Mouse (Mus musculus) kidney, embryonic 15.5 days (tissue): ENCODE measurements around the gene Rsf1. TPM values are rescaled to one million over a fixed set of nuclear protein-coding genes. Genes with fewer than 3 reads are reported as not detected.

Experiments
- ATAC-seq: fragments of 200-750 bp; cut with Nextera tagmentation; replicated peaks from 2 replicates; pipeline ENCODE4 v1.8.0; 2017; ENCODE audit warnings: moderate TSS enrichment; ENCODE audit not compliant: low FRiP score
- H3K27ac ChIP-seq: fragments of 300-500 bp; sonication (generic); 2 replicates; pipeline ENCODE4 v1.5.1; 2015; ENCODE audit warnings: mild to moderate bottlenecking, inconsistent platforms
- H3K27me3 ChIP-seq: fragments of 300-500 bp; sonication (generic); 2 replicates; pipeline ENCODE4 v1.6.1; 2015; ENCODE audit warnings: inconsistent platforms
- H3K36me3 ChIP-seq: fragments of 300-500 bp; sonication (generic); 2 replicates; pipeline ENCODE4 v1.6.1; 2015; ENCODE audit warnings: inconsistent platforms
- H3K4me1 ChIP-seq: fragments of 300-500 bp; sonication (generic); 2 replicates; pipeline ENCODE4 v1.6.1; 2015; ENCODE audit warnings: inconsistent platforms
- H3K4me2 ChIP-seq: fragments of 300-500 bp; sonication (generic); 2 replicates; pipeline ENCODE4 v1.6.1; 2015; ENCODE audit warnings: moderate library complexity, mild to moderate bottlenecking, inconsistent platforms
- H3K4me3 ChIP-seq: fragments of 300-500 bp; sonication (generic); replicated peaks from 2 replicates; pipeline ENCODE4 v1.5.1; 2015; ENCODE audit warnings: mild to moderate bottlenecking, inconsistent platforms
- H3K9ac ChIP-seq: fragments of 300-500 bp; sonication (generic); 2 replicates; pipeline ENCODE4 v1.6.1; 2015; ENCODE audit warnings: mild to moderate bottlenecking, inconsistent platforms
- H3K9me3 ChIP-seq: fragments of 300-500 bp; sonication (generic); replicated peaks from 2 replicates; pipeline ENCODE4 v1.6.1; 2016; ENCODE audit warnings: inconsistent platforms
- WGBS: fragments of 180-500 bp; shearing (Covaris S2); methylation state at CpG from one replicate; pipeline ENCODE4 v1.1.7; 2015; ENCODE audit warnings: mixed read lengths; 5-methylcytosine and 5-hydroxymethylcytosine counted together
- polyA plus RNA-seq: library from polyadenylated mRNA; unstranded; fragments of >200 nt; fragmentation: Nextera tagmentation; extraction: Ambion mirVana; gene quantifications from 2 replicates; pipeline ENCODE4 v1.2.1, GENCODE M21; 2015

The Rsf1 gene
- polyA plus RNA-seq, 1 experiment from 2014 or later: 23.8 TPM

GRCm38 (mm10) chr7:97707809-97708208 is 128.1 kb downstream of the Rsf1 start:
- 94% methylated on average over 5 of the region's 5 CpGs for WGBS
- Histone ChIP-seq H3K9me3 (no peaks in the 10 kb centered on the region), H3K9ac (no peak overlapping the region), H3K27me3 (no peaks in the 10 kb centered on the region), H3K4me3 (no peak overlapping the region), H3K36me3 (peaks cover 44% of the 10 kb centered on the region), H3K4me1 (no peaks in the 10 kb centered on the region), H3K27ac (no peak overlapping the region), H3K4me2 (no peak overlapping the region)
- ATAC-seq: no peak

GRCm38 (mm10) chr7:97709204-97709603 is 129.5 kb downstream of the Rsf1 start:
- no peaks in the 10 kb centered on the region for H3K9me3 ChIP-seq
- no peak overlapping the region for H3K27ac ChIP-seq
- H3K4me3 ChIP-seq: no peak overlapping the region
- H3K27me3 ChIP-seq: no peaks in the 10 kb centered on the region
- no peak overlapping the region for H3K9ac ChIP-seq
- ATAC-seq: no peak
- H3K36me3 ChIP-seq: peaks cover 54% of the 10 kb centered on the region
- 89% methylated on average over 3 of the region's 3 CpGs for WGBS
- no peaks in the 10 kb centered on the region for H3K4me1 ChIP-seq
- no peak overlapping the region for H3K4me2 ChIP-seq

GRCm38 (mm10) chr7:97714651-97715050 is 135.0 kb downstream of the Rsf1 start:
- Histone ChIP-seq H3K4me2 (no peak overlapping the region), H3K9ac (no peak overlapping the region), H3K9me3 (no peaks in the 10 kb centered on the region), H3K4me3 (no peak overlapping the region), H3K4me1 (no peaks in the 10 kb centered on the region), H3K36me3 (peaks cover 89% of the 10 kb centered on the region), H3K27me3 (no peaks in the 10 kb centered on the region), H3K27ac (no peak overlapping the region)
- ATAC-seq: no peak
- 94% methylated on average over 5 of the region's 5 CpGs for WGBS

GRCm38 (mm10) chr7:97717326-97717725 is 137.6 kb downstream of the Rsf1 start:
- no peaks in the 10 kb centered on the region for H3K27me3 ChIP-seq

GRCm38 (mm10) chr7:97719078-97719477 is 139.4 kb downstream of the Rsf1 start:
- H3K27ac ChIP-seq: no peak overlapping the region
- H3K36me3 ChIP-seq: peaks cover 89% of the 10 kb centered on the region
- no peaks in the 10 kb centered on the region for H3K9me3 ChIP-seq
- ATAC-seq: no peak
- H3K4me3 ChIP-seq: no peak overlapping the region
- no peak overlapping the region for H3K9ac ChIP-seq
- 81% methylated on average over 5 of the region's 5 CpGs for WGBS
- no peaks in the 10 kb centered on the region for H3K27me3 ChIP-seq
- no peaks in the 10 kb centered on the region for H3K4me1 ChIP-seq
- no peak overlapping the region for H3K4me2 ChIP-seq

More at GRCm38 (mm10) chr7:97717326-97717725, 137.6 kb downstream of the Rsf1 start:
- Histone ChIP-seq H3K27ac (no peak overlapping the region), H3K4me1 (no peaks in the 10 kb centered on the region), H3K9me3 (no peaks in the 10 kb centered on the region), H3K4me3 (no peak overlapping the region), H3K36me3 (peaks cover 87% of the 10 kb centered on the region), H3K9ac (no peak overlapping the region), H3K4me2 (no peak overlapping the region)
- no peak for ATAC-seq
- 90% methylated on average over 1 of the region's 1 CpGs for WGBS

- 88% methylated on average over 5 of the region's 5 CpGs for WGBS
- Histone ChIP-seq H3K36me3 (peaks cover 79% of the 10 kb centered on the region), H3K4me3 (no peak overlapping the region), H3K9ac (no peak overlapping the region), H3K27ac (no peak overlapping the region), H3K27me3 (no peaks in the 10 kb centered on the region), H3K4me1 (no peaks in the 10 kb centered on the region), H3K9me3 (no peaks in the 10 kb centered on the region), H3K4me2 (no peak overlapping the region)
- no peak for ATAC-seq
Measured at GRCm38 (mm10) chr7:97720109-97720508, 140.4 kb downstream of the Rsf1 start.

GRCm38 (mm10) chr7:97722278-97722918 is 142.7 kb downstream of the Rsf1 start:
- Histone ChIP-seq H3K9ac (no peak overlapping the region), H3K4me2 (no peak overlapping the region), H3K27ac (no peak overlapping the region), H3K4me3 (no peak overlapping the region), H3K27me3 (no peaks in the 10 kb centered on the region), H3K4me1 (no peaks in the 10 kb centered on the region), H3K9me3 (no peaks in the 10 kb centered on the region), H3K36me3 (peaks cover 71% of the 10 kb centered on the region)
- ATAC-seq: no peak
- 93% methylated on average over 7 of the region's 7 CpGs for whole genome bisulfite sequencing

- no peaks in the 10 kb centered on the region for H3K4me1 ChIP-seq
- H3K4me2 ChIP-seq: no peak overlapping the region
- H3K27ac ChIP-seq: no peak overlapping the region
- no peak overlapping the region for H3K4me3 ChIP-seq
- peaks cover 56% of the 10 kb centered on the region for H3K36me3 ChIP-seq
- WGBS: 89% methylated on average over 11 of the region's 11 CpGs
- H3K27me3 ChIP-seq: no peaks in the 10 kb centered on the region
- ATAC-seq: no peak
- H3K9ac ChIP-seq: no peak overlapping the region
- no peaks in the 10 kb centered on the region for H3K9me3 ChIP-seq
Measured at GRCm38 (mm10) chr7:97723646-97724538, 144.2 kb downstream of the Rsf1 start.

- Histone ChIP-seq H3K27me3 (no peaks in the 10 kb centered on the region), H3K4me3 (no peak overlapping the region), H3K9ac (no peak overlapping the region), H3K4me1 (no peaks in the 10 kb centered on the region), H3K4me2 (no peak overlapping the region), H3K36me3 (peaks cover 46% of the 10 kb centered on the region), H3K9me3 (no peaks in the 10 kb centered on the region), H3K27ac (no peak overlapping the region)
- 95% methylated on average over 6 of the region's 6 CpGs for WGBS
- ATAC-seq: no peak
Measured at GRCm38 (mm10) chr7:97725401-97725800, 145.7 kb downstream of the Rsf1 start.

- H3K4me2 ChIP-seq: no peak overlapping the region
- ATAC-seq: no peak
- no peaks in the 10 kb centered on the region for H3K9me3 ChIP-seq
- no peaks in the 10 kb centered on the region for H3K27me3 ChIP-seq
- no peak overlapping the region for H3K4me3 ChIP-seq
- H3K27ac ChIP-seq: no peak overlapping the region
- H3K36me3 ChIP-seq: peaks cover 39% of the 10 kb centered on the region
- 83% methylated on average over 7 of the region's 7 CpGs for WGBS
- no peak overlapping the region for H3K9ac ChIP-seq
- H3K4me1 ChIP-seq: no peaks in the 10 kb centered on the region
Measured at GRCm38 (mm10) chr7:97726080-97726479, 146.4 kb downstream of the Rsf1 start.

- no peak overlapping the region for H3K9ac ChIP-seq
- peaks cover 36% of the 10 kb centered on the region for H3K36me3 ChIP-seq
- H3K4me3 ChIP-seq: no peak overlapping the region
- H3K4me2 ChIP-seq: no peak overlapping the region
- ATAC-seq: no peak
- no peak overlapping the region for H3K27ac ChIP-seq
- H3K4me1 ChIP-seq: no peaks in the 10 kb centered on the region
- 79% methylated on average over 7 of the region's 7 CpGs for WGBS
- no peaks in the 10 kb centered on the region for H3K9me3 ChIP-seq
- no peaks in the 10 kb centered on the region for H3K27me3 ChIP-seq
Measured at GRCm38 (mm10) chr7:97726778-97727177, 147.1 kb downstream of the Rsf1 start.
